Mouse (Mus musculus) heart, postnatal 0 days (tissue): ENCODE measurements around the gene Rbm8a.

ENCODE experiments used
- CTCF ChIP-seq: IDR thresholded peaks from 2 replicates; pipeline ENCODE4 v1.5.1; 2016; ENCODE audit warnings: antibody characterized with exemption, control low read depth, low read depth
- EP300 ChIP-seq: IDR thresholded peaks from 2 replicates; pipeline ENCODE4 v1.6.1; 2016; ENCODE audit warnings: antibody characterized with exemption, low read depth

DNA sequence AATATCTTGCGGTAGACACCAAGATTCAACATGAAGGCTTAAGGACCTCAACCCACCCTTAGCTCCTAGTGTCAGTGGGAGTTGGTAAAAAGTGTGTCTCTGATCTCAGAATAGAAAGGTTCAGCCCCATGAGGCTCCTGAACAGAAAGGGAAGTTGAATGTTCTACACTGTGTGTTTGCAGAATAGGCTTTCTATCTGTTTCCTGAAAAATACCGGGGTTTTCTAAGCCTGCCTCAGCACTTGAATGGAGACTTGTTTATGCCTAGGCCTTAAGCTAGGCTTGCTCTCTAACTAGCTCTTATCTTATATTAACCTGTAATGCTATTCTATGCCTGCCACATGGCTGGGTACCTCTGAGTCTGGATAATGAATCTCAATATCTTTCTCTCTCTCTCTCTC is 31.2 kb downstream of the Rbm8a start:
- TF ChIP-seq CTCF (no peak), EP300 (no peak)
